Mouse (Mus musculus) embryonic facial prominence, embryonic 10.5 days (tissue): Measurements from ENCODE around the gene Ppp1r13b. TPM values are rescaled to one million over a fixed set of nuclear protein-coding genes. Genes with fewer than 3 reads are reported as not detected.

Experiments
- DNase-seq: peaks from one replicate; pipeline ENCODE4 v3.0.0-alpha.2; 2017; ENCODE audit warnings: low spot score
- H3K27ac ChIP-seq: fragments of 300-500 bp; sonication (generic); replicated peaks from 2 replicates; pipeline ENCODE4 v1.5.1; 2016; ENCODE audit warnings: mild to moderate bottlenecking
- H3K27me3 ChIP-seq: fragments of 300-500 bp; sonication (generic); replicated peaks from 2 replicates; pipeline ENCODE4 v1.6.1; 2016; ENCODE audit warnings: low read depth, mild to moderate bottlenecking; ENCODE audit not compliant: poor library complexity, severe bottlenecking
- H3K36me3 ChIP-seq: fragments of 300-500 bp; sonication (generic); replicated peaks from 2 replicates; pipeline ENCODE4 v1.6.1; 2016; ENCODE audit warnings: mild to moderate bottlenecking, moderate library complexity
- H3K4me1 ChIP-seq: fragments of 300-500 bp; sonication (generic); 2 replicates; pipeline ENCODE4 v1.6.1; 2016
- H3K4me3 ChIP-seq: fragments of 300-500 bp; sonication (generic); 2 replicates; pipeline ENCODE4 v1.5.1; 2016; ENCODE audit warnings: mild to moderate bottlenecking, moderate library complexity
- H3K9me3 ChIP-seq: fragments of 300-500 bp; sonication (generic); 2 replicates; pipeline ENCODE4 v1.6.1; 2016; ENCODE audit warnings: mild to moderate bottlenecking
- WGBS: fragments of 180-500 bp; shearing (Covaris S2); methylation state at CpG from one replicate; pipeline ENCODE4 v1.1.7; 2016; 5-methylcytosine and 5-hydroxymethylcytosine counted together
- polyA plus RNA-seq: library from polyadenylated mRNA; unstranded; fragments of >200 nt; fragmentation: Nextera tagmentation; extraction: Ambion mirVana; gene quantifications from 2 replicates; pipeline ENCODE4 v1.2.1, GENCODE M21; 2016

Gene Ppp1r13b
- polyA plus RNA-seq, 1 experiment from 2014 or later = 5.1 TPM

DNA sequence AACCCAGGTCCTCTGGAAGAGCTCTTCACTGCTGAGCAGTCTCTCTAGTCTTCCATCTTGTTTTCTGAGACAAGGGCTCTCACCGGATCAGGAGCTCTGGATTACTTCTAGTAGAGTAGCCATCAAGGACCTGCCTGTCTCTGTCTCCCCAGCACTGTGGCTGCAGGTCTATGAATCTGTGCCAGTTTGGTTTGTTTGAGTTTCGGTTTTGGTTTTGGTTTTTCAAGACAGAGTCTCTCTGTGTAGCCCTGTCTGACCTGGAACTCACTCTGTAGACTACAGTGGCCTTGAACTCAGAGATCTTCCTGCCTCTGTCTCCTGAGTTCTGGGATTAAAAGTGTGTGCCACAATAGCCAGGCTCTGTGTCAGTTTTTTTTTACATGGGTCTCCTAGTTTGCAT, 3.9 kb upstream of the Ppp1r13b start:
- 90% methylated on average over 2 of the region's 2 CpGs for WGBS
- Histone ChIP-seq H3K4me1 (peaks cover 36% of the 10 kb centered on the region), H3K27ac (no peak overlapping the region), H3K27me3 (peaks cover 34% of the 10 kb centered on the region), H3K4me3 (no peak overlapping the region), H3K9me3 (no peaks in the 10 kb centered on the region), H3K36me3 (no peaks in the 10 kb centered on the region)
- no peak for DNase-seq

DNA sequence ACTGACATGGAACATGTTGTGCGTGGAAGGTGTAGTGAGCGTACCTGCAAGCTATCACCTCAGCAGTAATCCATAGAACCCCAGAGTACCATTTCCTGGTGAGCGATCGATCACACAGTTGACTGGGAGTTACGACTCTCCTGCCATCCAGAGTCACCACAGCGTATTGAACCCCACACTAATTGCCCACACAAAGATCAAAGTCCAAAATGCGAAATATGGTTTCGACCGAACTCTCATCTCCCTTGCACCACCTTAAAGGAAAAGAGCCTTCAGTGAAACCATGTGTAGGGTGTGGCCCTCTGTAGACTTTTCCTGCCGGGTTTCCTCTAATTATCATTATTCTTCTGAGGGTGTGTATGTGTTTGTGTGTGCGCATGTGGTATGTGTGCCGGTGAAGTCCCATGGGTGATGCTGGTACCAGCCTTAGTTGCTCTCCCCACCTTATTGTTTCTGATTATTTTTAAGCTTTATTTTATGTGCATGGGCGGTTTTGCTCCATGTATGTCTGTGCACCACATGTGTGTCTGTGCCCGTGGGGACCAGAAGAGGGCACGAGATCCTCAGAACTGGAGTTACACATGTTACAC, 3.4 kb upstream of the Ppp1r13b start:
- no peaks in the 10 kb centered on the region for H3K9me3 ChIP-seq
- WGBS = 90% methylated on average over 15 of the region's 15 CpGs
- no peak overlapping the region for H3K4me3 ChIP-seq
- peaks cover 31% of the 10 kb centered on the region for H3K4me1 ChIP-seq
- H3K36me3 ChIP-seq = no peaks in the 10 kb centered on the region
- no peak overlapping the region for H3K27ac ChIP-seq
- no peak for DNase-seq
- H3K27me3 ChIP-seq = peaks cover 40% of the 10 kb centered on the region

DNA sequence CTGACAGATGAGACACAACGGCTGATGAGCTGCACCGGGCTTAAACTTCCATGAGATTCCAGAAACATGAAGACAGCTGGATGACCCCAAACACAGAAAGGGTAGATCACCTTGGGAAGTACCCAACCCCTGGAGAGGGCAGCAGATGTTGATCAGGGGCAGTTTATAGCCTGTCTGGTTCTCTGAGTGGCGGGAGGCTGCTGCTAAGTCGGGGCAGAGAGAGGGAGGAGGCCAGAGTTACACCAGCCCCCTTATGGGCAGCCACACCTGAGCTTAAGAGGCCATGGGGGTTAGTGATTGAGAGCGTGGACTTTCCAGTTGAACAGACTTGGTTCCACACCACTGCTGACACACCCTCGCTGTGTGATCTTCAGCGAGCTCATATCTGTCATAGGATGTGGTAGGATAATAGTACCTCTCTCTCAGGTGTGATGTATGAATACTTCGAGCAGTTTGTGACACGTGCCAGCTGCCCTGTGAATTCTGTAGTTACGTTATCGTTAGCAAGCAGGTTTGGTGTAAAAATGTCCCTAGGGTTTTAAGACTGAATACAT, 1.2 kb upstream of the Ppp1r13b start:
- H3K4me3 ChIP-seq = peak overlapping the region; percentile 82
- H3K9me3 ChIP-seq = no peaks in the 10 kb centered on the region
- WGBS = 71% methylated on average over 11 of the region's 11 CpGs
- no peaks in the 10 kb centered on the region for H3K36me3 ChIP-seq
- peaks cover 27% of the 10 kb centered on the region for H3K4me1 ChIP-seq
- H3K27ac ChIP-seq = no peak overlapping the region
- peaks cover 57% of the 10 kb centered on the region for H3K27me3 ChIP-seq
- DNase-seq = no peak

- under 1% methylated on average over 63 of the region's 63 CpGs for WGBS
- peak overlapping the region; percentile 81 for H3K27ac ChIP-seq
- H3K27me3 ChIP-seq = peaks cover 61% of the 10 kb centered on the region
- peak overlapping the region; percentile 82 for H3K4me3 ChIP-seq
- H3K36me3 ChIP-seq = no peaks in the 10 kb centered on the region
- peaks cover 21% of the 10 kb centered on the region for H3K4me1 ChIP-seq
- DNase-seq = no peak
- no peaks in the 10 kb centered on the region for H3K9me3 ChIP-seq
These were observed 454 bp downstream of the Ppp1r13b start for GRCm38 (mm10) chr12:111907421-111907891.

GRCm38 (mm10) chr12:111906309-111906875, 1.5 kb downstream of the Ppp1r13b start:
- Histone ChIP-seq H3K4me1 (peaks cover 21% of the 10 kb centered on the region), H3K36me3 (no peaks in the 10 kb centered on the region), H3K4me3 (no peak overlapping the region; the same call in 1 of the 2 replicates), H3K27ac (no peak overlapping the region), H3K9me3 (no peaks in the 10 kb centered on the region), H3K27me3 (peaks cover 61% of the 10 kb centered on the region)
- 60% methylated on average over 5 of the region's 5 CpGs for WGBS
- no peak for DNase-seq

GRCm38 (mm10) chr12:111902488-111902887, 5.4 kb downstream of the Ppp1r13b start:
- DNase-seq = no peak
- Histone ChIP-seq H3K36me3 (no peaks in the 10 kb centered on the region), H3K27me3 (peaks cover 34% of the 10 kb centered on the region), H3K4me3 (no peak overlapping the region), H3K9me3 (no peaks in the 10 kb centered on the region), H3K4me1 (peaks cover 5% of the 10 kb centered on the region), H3K27ac (no peak overlapping the region)
- 78% methylated on average over 7 of the region's 7 CpGs for WGBS

- Histone ChIP-seq H3K27ac (no peak overlapping the region), H3K27me3 (peaks cover 22% of the 10 kb centered on the region), H3K4me3 (no peak overlapping the region), H3K4me1 (peaks cover 9% of the 10 kb centered on the region), H3K36me3 (no peaks in the 10 kb centered on the region), H3K9me3 (no peaks in the 10 kb centered on the region)
- WGBS = 80% methylated on average over 12 of the region's 12 CpGs
- no peak for DNase-seq
These were observed 6.6 kb downstream of the Ppp1r13b start for GRCm38 (mm10) chr12:111901105-111901875.

- no peak for DNase-seq
- Histone ChIP-seq H3K9me3 (no peaks in the 10 kb centered on the region), H3K4me1 (peaks cover 13% of the 10 kb centered on the region), H3K4me3 (no peak overlapping the region), H3K27ac (no peak overlapping the region), H3K36me3 (no peaks in the 10 kb centered on the region), H3K27me3 (peaks cover 5% of the 10 kb centered on the region; the same call in 1 of the 2 replicates)
- 75% methylated on average over 5 of the region's 5 CpGs for WGBS
These were observed 8.3 kb downstream of the Ppp1r13b start for GRCm38 (mm10) chr12:111899646-111900045.

GRCm38 (mm10) chr12:111898686-111899085, 9.2 kb downstream of the Ppp1r13b start:
- no peak for DNase-seq
- H3K36me3 ChIP-seq = no peaks in the 10 kb centered on the region
- H3K27me3 ChIP-seq = 0 out of 2 replicates have a peak, but pooled peaks cover 2% of the 10 kb centered on the region
- peaks cover 13% of the 10 kb centered on the region for H3K4me1 ChIP-seq
- H3K27ac ChIP-seq = no peak overlapping the region
- no peaks in the 10 kb centered on the region for H3K9me3 ChIP-seq
- WGBS = 81% methylated on average over 9 of the region's 9 CpGs
- H3K4me3 ChIP-seq = no peak overlapping the region

DNA sequence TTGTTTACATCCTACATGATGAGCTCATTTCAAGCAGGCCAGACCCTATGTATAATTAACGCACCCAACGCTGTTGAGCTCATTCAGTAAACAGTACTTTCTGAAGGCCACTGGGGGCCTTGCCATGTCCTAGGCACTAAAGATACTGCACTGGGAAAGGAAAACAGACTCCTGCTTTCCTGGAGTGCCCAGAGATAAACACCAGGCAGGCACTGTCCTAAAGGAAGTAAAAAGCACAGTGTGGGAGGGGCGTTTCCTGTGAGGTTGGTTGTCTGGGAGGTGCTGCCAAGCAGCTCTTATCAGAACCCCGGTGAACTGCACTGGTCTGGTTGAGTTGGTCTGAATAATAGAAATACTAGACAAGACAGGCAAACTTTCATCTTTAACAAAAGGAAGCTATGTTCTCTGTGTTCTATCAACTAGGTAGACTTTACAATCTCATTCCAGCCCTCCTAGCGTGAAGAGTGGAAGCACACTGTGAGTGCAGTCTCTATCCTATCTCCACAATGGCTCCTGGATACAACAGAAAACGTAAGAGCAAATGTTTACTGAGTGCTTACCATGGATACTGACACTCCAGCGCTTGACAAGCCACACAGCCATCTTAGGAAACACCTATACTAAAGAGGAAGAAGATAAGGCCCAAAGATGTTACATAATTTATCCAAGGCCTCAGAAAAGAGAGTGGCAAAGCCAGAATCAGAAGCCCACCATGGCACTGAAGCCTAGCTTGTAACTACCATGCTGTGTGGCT, 10.8 kb downstream of the Ppp1r13b start:
- 64% methylated on average over 7 of the region's 7 CpGs for WGBS
- H3K9me3 ChIP-seq = no peaks in the 10 kb centered on the region
- H3K4me1 ChIP-seq = peaks cover 22% of the 10 kb centered on the region
- H3K36me3 ChIP-seq = no peaks in the 10 kb centered on the region
- no peak for DNase-seq
- H3K27ac ChIP-seq = no peak overlapping the region
- no peaks in the 10 kb centered on the region for H3K27me3 ChIP-seq
- H3K4me3 ChIP-seq = no peak overlapping the region

DNA sequence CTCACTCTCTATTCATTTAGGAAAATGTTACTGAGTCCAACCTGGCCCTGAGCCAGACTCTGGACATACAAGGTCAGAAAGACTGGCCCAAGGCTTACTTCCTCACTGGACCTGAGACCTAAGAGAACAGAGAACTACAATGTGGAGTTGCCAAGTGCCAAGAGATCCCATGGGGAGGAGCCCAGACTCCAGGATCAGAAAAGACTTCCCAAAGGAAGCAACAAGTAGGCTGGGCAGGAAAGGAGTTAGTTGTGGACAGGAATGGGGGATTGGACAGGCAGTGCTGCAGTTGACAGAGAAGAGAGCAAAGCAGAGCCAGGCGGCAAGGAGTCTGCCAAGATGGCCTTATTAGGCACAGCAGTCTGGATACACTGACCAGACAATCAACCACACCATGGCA, 13.8 kb downstream of the Ppp1r13b start:
- Histone ChIP-seq H3K4me1 (peaks cover 22% of the 10 kb centered on the region), H3K36me3 (no peaks in the 10 kb centered on the region), H3K27ac (no peak overlapping the region), H3K9me3 (no peaks in the 10 kb centered on the region), H3K27me3 (no peaks in the 10 kb centered on the region), H3K4me3 (no peak overlapping the region)
- 49% methylated on average over 1 of the region's 1 CpGs for WGBS
- DNase-seq = no peak

GRCm38 (mm10) chr12:111892981-111893380, 14.9 kb downstream of the Ppp1r13b start:
- H3K27me3 ChIP-seq = no peaks in the 10 kb centered on the region
- H3K9me3 ChIP-seq = no peaks in the 10 kb centered on the region
- no peak overlapping the region for H3K27ac ChIP-seq
- WGBS = 89% methylated on average over 1 of the region's 1 CpGs
- no peak for DNase-seq
- H3K4me1 ChIP-seq = peaks cover 22% of the 10 kb centered on the region
- H3K36me3 ChIP-seq = no peaks in the 10 kb centered on the region
- no peak overlapping the region for H3K4me3 ChIP-seq
